Mouse (Mus musculus) embryonic stem cell, embryonic (primary cell): ENCODE data around the gene Ajap1.

Experiments used
- CTCF ChIA-PET, 4 experiments: fragments of 300-600 bp in 2 of 4; fragments of 350-600 bp in 2 of 4; sonication (Branson Sonifier 250); formaldehyde crosslinking; loops; one replicate each; lab custom pipeline; 2022; ENCODE audit warnings: inconsistent platforms in 2 of 4; lab: Charles Lee
- POLR2A ChIA-PET, 4 experiments: fragments of 300-600 bp in 2 of 4; fragments of 350-600 bp in 2 of 4; sonication (Branson Sonifier 250); formaldehyde crosslinking; loops; one replicate each; lab custom pipeline; 2022; ENCODE audit warnings: antibody characterized with exemption in 4 of 4, inconsistent platforms in 1 of 4; lab: Charles Lee

The Ajap1 gene

DNA sequence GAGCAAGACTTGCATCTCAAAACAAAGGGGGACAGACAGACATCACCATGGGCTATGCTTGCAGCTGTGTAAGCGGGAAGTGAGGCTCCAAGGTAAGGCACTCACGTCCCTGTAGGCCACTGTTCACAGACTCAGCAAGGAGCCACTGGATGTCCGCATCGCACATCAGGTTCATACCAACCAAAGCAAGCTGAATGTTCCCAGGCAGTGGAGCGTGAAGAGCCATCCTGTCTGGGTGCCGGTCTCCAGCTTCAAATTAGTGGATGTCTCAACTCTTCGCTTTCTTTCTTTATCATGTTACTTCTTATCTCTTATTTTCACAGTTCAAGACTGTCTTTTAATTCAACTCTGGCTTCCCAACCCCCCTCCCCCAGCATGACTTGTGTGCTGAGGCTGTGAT is 101.2 kb downstream of the Ajap1 start:
- POLR2A ChIA-PET, result no interaction called here
- CTCF ChIA-PET, result interaction anchor here in 2 of 4 experiments (0.6 kb wide), 3 partner anchors 21 to 613 kb away, joined by 3 to 5 read pairs (median 3); no protein-coding TSS in a partner anchor

DNA sequence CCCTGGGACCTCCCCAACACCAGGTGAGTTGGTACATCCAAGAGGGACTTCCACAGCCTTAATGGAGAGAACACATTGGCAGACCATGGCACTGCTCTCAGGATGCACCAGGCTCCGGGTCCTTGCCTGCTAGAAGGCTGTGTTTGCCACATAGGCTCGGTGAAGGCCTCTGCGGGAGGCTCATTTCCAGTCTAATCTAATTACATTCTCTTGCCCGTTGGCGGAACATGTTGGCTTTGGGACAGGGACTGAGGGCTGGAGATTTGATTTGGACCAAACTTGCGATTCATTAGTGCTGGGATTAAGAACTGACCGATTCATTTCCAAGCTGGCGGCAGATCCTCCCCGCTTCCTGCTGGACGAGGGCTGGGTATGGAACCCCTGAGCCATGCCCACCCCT is 101.7 kb downstream of the Ajap1 start:
- ChIA-PET CTCF (interaction anchor here in 1 of 4 experiments (0.6 kb wide), 1 partner anchor 21 kb away, joined by 3 read pairs; no protein-coding TSS in a partner anchor), POLR2A (no interaction called here)

DNA sequence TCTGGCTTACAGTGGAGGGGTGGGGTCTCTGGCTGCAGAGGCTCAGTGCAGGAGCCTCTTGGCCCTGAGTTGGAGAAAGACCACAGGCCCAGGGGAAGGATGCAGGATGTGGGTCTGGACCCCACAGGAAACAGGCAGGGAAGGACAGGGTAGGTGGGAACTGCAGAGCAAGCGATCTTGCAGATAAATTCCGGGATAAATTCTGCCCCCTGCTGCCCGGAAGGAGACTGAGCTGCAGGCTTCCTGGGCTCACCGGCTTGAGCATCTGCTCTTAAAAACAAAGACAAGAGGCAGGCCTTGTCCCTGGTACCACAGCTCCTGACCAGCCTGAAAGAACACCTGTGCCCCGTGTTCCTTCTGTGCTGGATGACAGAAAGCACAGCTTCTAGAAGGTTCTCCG is 104.6 kb downstream of the Ajap1 start:
- ChIA-PET POLR2A (interaction anchor here in 2 of 4 experiments (0.5 to 0.6 kb wide), 2 partner anchors 53 to 569 kb away, joined by 3 to 4 read pairs; no protein-coding TSS in a partner anchor), CTCF (interaction anchor here (0.6 to 1.3 kb wide), 12 partner anchors 34 to 582 kb away, joined by 3 to 6 read pairs (median 3); no protein-coding TSS in a partner anchor)

DNA sequence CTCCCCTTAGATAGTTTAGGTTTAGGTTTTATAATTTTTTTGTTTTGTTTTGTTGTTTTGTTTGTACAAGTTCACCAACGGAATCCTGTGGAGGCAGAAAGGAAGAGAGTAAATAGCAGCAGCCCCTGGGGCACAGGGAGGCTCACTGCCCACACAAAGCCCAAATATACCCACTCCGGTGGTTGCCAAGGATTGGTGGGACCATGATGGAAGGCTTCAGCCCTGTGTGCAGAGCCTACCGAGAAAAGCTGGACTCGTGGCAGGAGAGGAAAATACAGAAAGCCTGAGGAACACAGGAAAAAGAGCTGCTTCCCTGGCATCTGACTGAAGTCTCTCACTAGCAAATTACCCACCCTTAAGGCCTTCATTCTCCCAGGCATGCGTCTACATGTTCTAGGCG is 108.4 kb downstream of the Ajap1 start:
- ChIA-PET CTCF (interaction anchor here in 1 of 4 experiments (0.6 kb wide), 1 partner anchor 105 kb away, joined by 7 read pairs; no protein-coding TSS in a partner anchor), POLR2A (no interaction called here)

DNA sequence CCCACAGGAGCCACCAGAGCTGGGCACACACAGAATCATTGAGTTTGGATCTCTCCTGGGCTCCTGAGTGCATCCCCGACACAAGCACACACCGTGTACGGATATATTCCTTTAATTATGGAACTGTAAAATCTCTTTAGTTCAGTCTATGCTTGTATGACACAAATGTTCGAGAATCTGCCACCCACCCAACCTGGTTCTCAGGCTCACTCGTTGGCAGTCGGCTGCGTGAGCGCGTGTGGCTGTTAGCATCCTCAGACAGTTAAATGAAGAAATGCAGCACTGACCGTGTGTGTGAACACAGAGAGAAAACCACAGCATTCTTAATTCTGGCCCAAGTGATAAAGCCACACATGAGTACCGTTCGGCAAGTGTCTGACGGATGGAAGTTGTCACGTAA is 109.5 kb downstream of the Ajap1 start:
- POLR2A ChIA-PET, result no interaction called here
- CTCF ChIA-PET, result no interaction called here

DNA sequence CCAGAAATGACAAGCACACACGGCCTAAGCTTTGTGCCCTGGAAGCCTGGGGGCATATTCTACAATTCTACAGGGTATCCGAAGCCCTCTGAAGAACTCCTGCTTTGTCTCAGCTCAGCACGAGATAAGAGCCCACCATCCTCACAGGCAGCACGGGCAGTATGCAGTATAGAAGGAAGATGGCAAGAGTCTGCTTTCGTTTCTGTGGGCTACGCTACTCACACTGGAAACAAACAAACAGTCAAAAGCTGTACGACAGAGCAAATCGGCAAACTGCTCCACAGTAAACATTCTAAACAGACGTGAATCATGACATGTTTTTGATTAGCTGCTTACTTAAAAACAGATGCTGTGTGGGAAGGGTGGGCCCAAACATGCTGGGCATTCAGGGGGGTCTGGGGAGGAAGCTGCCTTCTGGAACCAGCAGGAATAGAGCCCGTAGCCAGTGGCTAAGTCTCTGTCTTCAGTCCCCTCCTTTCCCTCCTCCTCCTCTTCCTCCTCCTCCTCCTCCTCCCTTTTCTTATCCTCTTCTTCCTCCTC is 113.9 kb downstream of the Ajap1 start:
- ChIA-PET POLR2A (no interaction called here), CTCF (no interaction called here)

DNA sequence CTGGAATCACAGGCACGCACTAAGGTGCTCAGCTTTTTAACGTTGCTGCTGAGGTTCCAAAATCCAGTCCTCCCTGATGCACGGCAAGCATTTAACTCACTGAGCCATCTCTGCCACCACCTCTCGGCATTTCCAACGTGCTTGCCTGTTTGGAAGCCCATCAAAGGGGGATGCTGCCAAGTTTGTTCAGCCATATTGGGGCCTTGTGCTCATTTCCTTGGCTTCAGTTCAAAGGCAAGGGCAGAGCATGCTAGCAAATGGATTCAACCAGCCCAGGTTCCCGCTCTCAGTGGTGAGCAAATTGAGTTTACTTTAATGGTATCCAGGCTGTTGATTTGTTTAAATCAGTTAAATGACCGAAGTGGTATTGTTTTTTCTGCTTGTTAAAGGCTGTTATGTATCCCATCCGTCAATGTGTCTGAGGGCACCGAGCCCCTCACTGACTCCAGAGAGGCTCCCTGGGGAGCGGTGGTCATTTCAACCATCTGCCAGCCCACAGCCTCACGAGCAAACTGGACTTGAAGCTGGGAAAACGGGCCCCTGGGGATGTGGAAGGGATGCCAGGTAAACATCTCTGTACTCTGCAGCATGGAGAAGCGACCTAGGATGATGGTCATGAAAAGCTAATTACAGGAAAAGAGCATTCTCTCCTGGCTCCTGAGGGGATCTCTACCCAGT is 121.6 kb downstream of the Ajap1 start:
- ChIA-PET CTCF (interaction anchor here in 1 of 4 experiments (0.8 kb wide), 1 partner anchor 660 kb away, joined by 3 read pairs; no protein-coding TSS in a partner anchor), POLR2A (no interaction called here)

DNA sequence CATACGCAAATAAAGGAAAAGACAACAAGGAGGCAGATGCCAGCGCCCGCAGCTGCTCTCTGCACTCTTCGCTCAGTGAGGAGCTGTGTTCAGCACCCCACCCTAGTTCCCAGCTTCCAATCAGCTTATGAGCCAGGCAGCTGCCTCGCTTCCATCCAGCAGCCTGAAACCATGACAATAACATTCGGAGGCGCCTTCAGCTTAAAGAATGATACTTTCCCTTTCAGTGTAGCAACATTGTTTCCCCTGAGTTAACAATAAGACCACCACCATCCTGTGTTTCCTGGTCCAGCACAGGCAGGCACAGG is 124.4 kb downstream of the Ajap1 start:
- ChIA-PET POLR2A (no interaction called here), CTCF (no interaction called here)

DNA sequence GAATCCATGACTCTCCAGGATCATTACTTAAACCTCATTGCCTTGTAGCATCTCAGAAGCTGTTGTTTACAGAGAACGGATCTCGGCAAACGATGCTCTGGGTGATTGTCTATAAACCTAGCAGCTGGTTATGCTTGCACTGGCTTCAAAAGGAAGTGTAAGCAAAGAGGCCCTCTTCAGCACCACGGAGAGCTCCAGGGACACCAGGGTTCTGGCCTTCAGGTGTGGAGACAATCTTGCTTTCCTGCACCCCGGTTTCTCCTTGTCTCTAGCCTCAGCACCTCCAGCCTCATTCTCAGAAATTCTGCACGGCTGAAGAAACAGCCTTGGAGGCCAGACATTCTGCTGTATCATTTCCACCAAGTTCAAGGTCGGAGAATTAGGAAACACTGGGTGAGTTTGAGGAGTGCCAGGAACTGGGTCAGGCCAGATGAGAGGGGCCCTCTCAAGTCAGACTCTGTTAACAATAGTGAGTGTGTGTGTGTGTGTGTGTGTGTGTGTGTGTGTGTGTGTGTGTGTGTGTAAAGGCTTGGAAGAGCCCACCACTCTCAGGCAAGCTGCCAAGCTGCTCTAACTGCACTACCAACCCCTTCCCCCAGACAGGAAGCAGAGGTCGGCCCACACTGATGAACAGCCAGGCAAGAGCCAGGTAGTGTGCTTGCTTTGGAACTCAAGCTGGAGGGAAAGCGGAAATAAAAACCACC is 124.9 kb downstream of the Ajap1 start:
- POLR2A ChIA-PET, result interaction anchor here in 1 of 4 experiments (0.8 kb wide), 1 partner anchor 77 kb away, joined by 5 read pairs; no protein-coding TSS in a partner anchor
- CTCF ChIA-PET, result interaction anchor here in 1 of 4 experiments (1.0 kb wide), 1 partner anchor 657 kb away, joined by 3 read pairs; no protein-coding TSS in a partner anchor

DNA sequence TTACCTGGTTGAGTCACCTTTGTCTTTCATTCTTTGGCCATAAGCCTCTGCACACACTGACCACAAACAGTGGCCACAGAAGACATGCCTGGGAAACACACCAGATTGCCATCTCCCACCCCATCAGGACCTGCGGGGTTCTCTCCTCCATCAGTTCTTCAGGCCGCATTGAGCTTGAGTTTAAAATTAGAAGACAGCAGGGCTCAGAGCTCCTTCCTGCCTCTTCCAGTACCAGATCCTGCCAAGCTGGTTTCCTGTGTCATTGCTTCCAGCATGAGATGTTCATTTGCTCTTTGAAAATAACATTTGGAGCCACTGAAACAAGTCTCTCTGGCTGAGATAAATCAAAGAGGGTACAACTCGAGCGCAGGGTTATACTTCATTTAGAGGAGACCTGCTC is 126.4 kb downstream of the Ajap1 start:
- POLR2A ChIA-PET, result no interaction called here
- CTCF ChIA-PET, result no interaction called here

DNA sequence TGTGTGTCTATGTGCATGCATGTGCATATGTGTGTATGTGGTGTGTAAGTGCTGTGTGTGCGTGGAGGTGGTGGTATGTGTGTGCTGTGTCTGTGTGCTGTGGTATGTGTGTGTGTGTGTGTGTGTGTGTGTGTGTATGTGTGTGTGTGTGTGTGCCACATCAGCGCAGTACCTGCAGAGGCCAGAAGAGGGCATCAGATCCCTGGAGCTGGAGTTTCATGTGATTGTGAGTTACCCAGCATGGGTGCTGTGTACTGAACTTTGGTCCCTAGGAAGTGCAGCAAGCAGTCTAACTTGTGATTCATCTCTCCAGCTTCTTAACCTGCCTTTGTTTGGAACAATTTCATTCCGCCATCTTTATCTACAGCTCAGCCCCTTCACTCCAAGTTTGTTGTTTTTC is 137.6 kb downstream of the Ajap1 start:
- CTCF ChIA-PET, result interaction anchor here in 3 of 4 experiments (0.6 to 1.2 kb wide), 5 partner anchors 33 to 643 kb away, joined by 3 read pairs; no protein-coding TSS in a partner anchor
- POLR2A ChIA-PET, result no interaction called here

DNA sequence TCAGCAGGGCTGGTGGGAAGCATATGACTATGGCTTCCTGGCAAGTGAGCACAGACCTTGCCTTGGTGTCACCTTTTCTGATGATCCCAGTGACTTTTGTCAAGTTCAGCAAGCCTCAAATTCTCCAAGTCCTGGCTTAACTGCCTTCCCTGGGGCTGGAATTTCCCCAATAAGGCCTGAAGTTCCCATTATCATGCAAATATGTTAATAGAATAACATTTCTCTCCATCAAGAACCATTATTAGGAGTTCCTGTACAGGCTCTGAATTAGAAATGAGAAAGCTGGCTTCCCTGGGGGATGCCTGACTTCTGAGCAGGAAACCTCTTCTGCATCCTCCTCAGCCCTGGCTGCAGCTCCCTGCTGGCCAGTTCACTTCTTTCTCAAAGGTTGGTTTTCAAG is 141.7 kb downstream of the Ajap1 start:
- ChIA-PET CTCF (interaction anchor here in 2 of 4 experiments (0.6 to 0.8 kb wide), 2 partner anchors 19 to 165 kb away, joined by 3 read pairs; no protein-coding TSS in a partner anchor), POLR2A (interaction anchor here in 1 of 4 experiments (1.2 kb wide), 1 partner anchor 9 kb away, joined by 3 read pairs; no protein-coding TSS in a partner anchor)

DNA sequence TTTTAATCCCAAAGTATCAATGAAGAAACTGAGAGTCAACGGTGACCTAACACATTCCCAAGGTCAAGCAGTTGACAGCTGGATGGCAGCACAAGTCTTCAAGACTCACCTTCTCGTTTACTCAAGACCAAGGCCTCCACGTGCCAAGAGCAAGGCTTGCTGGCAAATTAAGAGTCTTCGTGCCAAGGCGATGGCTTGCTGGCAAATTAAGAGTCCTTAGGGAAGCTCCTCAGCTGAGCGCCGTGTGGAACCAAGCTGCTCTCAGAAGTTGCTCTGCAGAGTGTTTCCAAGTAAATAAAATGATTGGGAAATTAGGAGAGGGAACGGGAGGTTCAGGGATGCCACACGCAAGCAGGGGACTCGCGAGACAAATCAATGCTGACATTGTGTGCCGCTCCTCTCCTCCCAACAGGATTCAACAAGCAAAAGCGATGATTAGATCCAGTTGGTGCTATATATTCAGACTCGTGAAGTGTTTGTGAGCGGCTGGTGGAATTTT is 147.3 kb downstream of the Ajap1 start:
- ChIA-PET CTCF (no interaction called here), POLR2A (no interaction called here)

DNA sequence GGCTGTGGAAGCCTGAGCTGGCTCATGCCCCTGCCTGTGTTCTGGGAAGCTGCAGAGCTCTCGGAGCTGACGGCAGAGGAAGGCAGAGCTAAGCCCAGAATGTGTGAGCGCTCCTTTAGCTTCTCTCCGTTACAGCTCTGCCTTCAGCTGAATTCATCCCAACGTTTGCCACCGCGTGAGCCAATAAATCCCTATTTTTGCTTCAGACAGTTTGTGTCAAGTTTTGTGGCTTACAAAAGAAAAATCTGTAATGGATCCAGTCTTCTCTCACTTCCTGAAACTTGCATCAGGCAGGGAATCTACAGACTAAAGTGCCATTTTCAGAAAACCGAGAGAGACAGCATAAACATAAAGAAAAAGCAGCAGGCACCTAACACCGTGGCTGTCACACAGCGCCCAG is 154.8 kb downstream of the Ajap1 start:
- CTCF ChIA-PET, result interaction anchor here in 2 of 4 experiments (0.5 to 0.9 kb wide), 2 partner anchors 9 to 88 kb away, joined by 3 to 7 read pairs; no protein-coding TSS in a partner anchor
- POLR2A ChIA-PET, result interaction anchor here in 1 of 4 experiments (0.7 kb wide), 1 partner anchor 367 kb away, joined by 4 read pairs; no protein-coding TSS in a partner anchor
